Mouse (Mus musculus) lung, postnatal 0 days (tissue): Measurements from ENCODE around the gene Hrc.

Source experiments
- CTCF ChIP-seq: IDR thresholded peaks from 2 replicates; pipeline ENCODE4 v1.5.1; 2016; ENCODE audit warnings: antibody characterized with exemption, mild to moderate bottlenecking
- EP300 ChIP-seq: IDR thresholded peaks from 2 replicates; pipeline ENCODE4 v1.6.1; 2016; ENCODE audit warnings: antibody characterized with exemption, mild to moderate bottlenecking, control low read depth

DNA sequence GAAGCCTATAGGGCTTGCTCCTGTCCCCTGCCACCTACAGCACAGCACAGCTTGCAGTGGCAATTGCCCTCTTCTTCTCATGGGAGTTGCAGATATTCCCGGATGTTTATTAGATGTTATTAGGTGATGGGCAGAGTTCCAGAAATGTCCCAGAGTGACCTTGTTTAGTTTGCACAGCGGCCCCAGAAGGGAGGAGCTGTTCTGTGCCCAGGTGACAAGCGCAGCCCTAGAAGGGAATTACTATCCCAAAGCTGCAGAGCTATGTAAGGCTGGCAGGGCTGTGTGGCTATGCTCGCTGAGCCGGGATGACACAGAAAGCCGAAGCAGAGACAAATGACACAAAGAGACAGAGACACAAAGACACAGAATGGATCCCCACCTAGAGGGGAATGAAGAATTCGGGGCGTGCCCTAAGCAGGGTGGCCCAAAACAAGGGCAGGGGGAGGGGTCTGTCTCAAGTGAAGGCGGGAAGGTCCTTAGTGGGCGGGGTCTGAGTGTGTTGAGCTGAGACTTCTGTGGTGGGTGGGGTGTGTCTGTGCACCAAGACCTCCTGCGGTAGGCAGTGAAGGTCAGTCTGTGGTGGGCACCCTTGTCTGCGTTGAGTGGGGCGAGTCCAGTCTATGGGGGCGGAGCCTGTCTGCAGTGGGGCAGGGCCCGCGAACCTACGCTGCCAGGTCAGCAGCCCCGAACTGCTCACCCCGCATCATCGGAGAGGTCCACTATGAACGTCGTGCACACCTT is 2.2 kb upstream of the Hrc start:
- TF ChIP-seq EP300, result 0 out of 2 replicates have a peak, but pooled peaks have one; percentile 25
- peak; percentile 11; the same call in 1 of the 2 replicates for TF ChIP-seq CTCF
